Mouse (Mus musculus): ENCODE data around the gene H3f3a.

H3f3a gene

DNA sequence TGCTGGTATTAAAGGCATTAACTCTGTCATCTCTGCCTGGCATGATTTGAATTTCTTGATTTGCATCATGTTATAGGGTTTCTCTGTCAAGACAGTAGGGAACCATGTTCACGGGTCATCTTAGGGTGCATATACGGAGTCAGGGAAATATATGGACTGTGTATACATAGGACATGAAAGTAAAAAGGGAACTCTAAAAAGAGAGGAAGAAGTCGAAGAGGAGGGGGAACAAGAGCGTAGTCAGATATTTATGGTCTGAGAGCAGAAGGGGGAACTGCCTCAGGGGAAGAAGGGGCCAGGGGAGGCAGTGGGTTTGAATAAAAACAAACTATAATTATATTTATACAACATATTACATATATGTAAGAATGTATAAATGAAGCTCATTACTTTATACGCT lies 8.5 kb upstream of the H3f3a start:
- DNase-seq (ENCODE audit: low read depth), result no peak

DNA sequence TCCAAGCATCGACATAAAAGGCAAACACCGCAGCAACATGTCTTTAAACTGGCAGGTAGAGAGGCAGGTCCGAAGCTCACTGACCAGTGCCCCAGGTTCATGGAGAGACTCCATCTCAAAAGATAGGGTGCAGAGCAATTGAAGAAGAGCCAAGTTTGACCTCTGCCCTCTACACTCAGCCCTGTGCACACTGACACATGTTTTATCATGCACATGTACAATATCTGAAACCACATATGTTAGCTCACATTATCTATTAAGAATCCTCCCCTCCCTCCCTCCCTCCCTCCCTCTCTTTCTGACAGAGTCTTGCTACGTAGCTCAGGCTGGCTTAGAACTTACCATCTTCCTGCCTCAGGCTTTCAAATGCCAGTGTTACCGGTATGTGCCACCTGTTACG lies 7.4 kb upstream of the H3f3a start:
- no peak for DNase-seq (ENCODE audit: low read depth)

GRCm38 (mm10) chr1:180818000-180818399 lies 4.3 kb upstream of the H3f3a start:
- DNase-seq (ENCODE audit: low read depth), result no peak

DNA sequence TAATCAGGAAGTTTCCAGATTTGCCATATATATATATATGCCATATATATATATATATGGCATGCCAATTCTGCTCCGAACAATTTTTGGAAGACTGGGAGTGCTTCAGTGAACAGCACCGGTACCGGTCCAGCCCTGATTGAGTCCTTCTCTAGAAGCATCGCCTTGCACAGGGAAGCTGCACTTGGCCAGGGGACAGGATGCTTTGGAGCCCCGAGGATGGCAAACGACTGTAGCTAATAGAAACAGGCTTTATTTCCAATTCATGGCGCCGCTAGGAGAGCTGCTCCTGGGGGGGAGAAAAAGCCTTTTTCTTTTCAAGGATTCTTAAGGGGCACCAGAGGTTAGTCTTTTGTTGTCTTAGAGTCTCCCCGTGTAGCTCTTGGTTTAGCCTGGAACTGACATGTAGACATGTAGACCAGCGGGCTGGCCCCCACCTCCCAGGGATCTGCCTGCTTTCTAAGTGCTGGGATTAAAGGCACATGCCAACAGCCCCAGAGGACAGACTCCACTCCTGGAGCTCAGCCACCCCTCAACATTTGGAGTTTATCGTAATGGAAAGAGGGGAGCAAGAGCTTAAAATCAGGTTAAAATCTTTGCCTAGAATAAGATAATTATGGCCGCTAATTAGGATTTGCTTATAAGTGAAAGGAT lies 1.8 kb upstream of the H3f3a start:
- DNase-seq (ENCODE audit: low read depth), result no peak

- peak; percentile 96 for DNase-seq (ENCODE audit: low read depth)
Observed at GRCm38 (mm10) chr1:180813409-180813884, 296 bp downstream of the H3f3a start.

GRCm38 (mm10) chr1:180812463-180813408 lies 1.0 kb downstream of the H3f3a start:
- peak; percentile 74 for DNase-seq (ENCODE audit: low read depth)

DNA sequence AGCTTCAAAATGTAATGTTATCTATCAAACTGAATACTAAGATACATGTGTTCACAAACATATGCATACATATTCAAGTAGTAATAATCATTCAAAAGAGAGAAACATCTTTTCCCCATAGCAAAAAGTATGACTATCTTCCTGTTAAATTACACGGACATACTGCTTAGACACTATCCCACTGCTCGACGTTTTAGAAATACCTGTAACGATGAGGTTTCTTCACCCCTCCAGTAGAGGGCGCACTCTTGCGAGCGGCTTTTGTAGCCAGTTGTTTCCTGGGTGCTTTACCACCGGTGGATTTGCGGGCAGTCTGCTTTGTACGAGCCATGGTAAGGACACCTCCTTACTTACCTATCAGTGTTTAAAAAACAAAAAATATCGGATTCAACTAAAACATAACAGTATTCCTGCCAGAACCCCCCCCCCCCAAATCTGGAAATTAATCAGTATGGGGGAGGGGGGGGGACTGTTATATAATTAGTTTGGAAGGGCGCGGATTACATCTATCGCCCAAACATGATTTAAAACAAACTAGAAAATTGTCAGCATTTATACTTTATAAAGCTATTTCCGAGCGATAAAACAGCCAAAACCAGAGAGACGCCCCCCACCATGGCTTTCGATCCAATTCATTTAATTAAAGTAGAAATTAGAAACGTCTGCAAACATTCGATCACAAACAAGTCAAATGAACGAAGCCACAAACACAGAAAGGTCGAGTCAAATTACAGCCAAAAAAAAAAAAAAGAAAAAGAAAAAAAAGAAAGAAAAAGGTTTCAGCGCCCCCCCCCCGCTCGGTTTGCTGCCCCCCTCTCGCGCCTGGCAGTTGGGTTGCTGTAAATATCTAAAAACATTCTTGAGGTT lies 1.9 kb downstream of the H3f3a start:
- peak; percentile 77 for DNase-seq (ENCODE audit: low read depth)

GRCm38 (mm10) chr1:180810976-180811375 lies 2.8 kb downstream of the H3f3a start:
- peak; percentile 68 for DNase-seq (ENCODE audit: low read depth)

GRCm38 (mm10) chr1:180808831-180809230 lies 4.9 kb downstream of the H3f3a start:
- no peak for DNase-seq (ENCODE audit: low read depth)

GRCm38 (mm10) chr1:180803881-180804280 lies 9.9 kb downstream of the H3f3a start:
- DNase-seq (ENCODE audit: low read depth), result no peak

DNA sequence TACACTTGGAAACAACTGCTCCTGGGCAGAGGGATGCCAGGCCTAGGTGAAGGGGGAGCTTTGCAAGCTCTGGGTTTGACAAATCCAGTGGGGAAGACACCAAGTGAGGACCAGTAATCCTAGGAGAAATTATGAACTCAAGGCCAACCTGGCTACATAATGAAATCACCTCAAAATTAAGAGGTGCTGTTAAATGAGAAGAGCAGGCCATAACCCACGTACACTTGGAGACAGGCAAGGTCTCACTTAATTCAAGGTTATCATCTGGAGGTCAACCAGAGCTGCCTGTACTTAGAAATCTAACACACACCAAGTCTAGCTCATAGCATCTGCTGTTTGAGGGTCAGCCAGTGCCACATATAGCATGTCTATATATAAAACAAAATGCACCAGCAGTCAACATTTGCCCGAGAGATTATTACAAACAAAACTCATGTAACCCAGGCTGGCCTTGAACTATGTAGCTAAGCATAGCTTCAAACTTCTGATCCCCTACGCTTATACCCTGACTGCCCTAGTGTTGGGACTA lies 12.2 kb downstream of the H3f3a start:
- DNase-seq (ENCODE audit: low read depth), result no peak

GRCm38 (mm10) chr1:180800814-180801213 lies 12.9 kb downstream of the H3f3a start:
- DNase-seq (ENCODE audit: low read depth), result no peak

DNA sequence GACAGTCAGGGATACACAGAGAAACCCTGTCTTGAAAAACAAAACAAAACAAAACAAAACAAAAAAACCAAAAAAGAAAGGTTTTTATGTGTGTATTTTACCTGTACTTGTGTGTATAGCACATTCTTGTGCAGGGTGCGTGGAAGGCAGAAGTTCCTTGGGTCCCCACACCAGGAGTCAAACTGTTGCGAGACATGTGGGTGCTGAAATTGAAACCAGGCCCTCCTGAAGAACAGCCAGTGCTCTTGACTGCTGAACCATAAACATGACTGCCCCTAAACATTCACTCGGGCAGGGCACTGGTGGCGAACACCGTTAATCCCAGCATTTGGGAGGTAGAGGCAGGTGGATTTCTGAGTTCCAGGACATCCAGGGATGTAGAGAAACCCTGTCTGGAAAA lies 13.7 kb downstream of the H3f3a start:
- no peak for DNase-seq (ENCODE audit: low read depth)

GRCm38 (mm10) chr1:180799253-180799652 lies 14.5 kb downstream of the H3f3a start:
- no peak for DNase-seq (ENCODE audit: low read depth)

- no peak for DNase-seq (ENCODE audit: low read depth)
Observed at GRCm38 (mm10) chr1:180798660-180799059, 15.1 kb downstream of the H3f3a start.

DNA sequence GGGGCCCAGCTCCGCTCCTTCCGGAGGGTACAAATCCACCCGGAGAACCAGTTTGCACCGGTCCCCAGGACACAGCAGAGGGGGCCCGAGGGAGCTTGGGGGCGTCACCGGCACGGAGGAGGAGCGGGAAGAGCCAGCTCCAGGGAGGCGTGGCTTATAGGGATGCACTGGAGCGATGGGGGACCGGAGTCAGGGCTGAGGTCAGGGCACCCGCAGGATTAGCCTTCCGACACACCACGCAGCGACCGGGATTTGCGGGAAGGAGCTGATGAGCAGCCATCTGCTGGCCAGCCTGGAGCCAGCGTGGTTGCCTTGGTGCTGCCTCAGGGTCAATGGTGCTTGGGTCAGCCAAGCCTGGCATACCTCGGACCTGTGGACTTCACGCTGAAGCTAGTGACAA lies 19.6 kb downstream of the H3f3a start:
- DNase-seq (ENCODE audit: low read depth), result no peak

DNA sequence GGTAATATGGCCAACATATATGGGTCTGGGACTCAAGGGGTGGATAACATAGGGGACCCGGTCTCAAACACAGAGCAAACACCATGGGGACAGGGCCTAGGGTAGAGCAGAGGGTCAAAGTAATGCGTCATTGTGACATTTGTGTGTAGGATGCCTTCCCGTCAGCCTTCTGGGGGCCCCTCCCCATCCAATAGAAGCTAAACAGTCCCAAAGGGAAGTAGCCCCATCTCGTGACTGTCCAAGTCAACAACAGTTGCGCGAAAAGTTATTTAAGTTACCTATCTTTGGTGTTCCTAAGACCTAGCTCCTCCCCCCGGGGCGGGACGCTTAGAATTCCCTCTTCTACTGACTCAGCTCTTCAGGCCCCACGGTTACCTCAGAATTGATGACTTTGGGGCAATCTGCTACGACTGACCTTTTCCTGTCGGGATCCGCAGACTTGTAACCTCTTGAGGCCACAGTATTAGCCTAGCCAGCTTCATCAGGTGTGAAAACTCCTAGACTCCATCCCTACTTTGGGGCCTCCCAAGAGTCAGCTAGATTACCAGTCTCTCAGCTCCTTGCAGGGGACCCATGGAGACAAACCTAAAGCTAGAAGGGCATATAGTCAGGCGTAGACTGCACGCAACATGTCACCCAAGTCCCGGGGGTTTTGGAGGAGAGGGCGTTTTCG lies 20.2 kb downstream of the H3f3a start:
- peak; percentile 29 for DNase-seq (ENCODE audit: low read depth)

GRCm38 (mm10) chr1:180792814-180793213 lies 20.9 kb downstream of the H3f3a start:
- no peak for DNase-seq (ENCODE audit: low read depth)

GRCm38 (mm10) chr1:180791821-180792480 lies 21.8 kb downstream of the H3f3a start:
- no peak for DNase-seq (ENCODE audit: low read depth)

DNA sequence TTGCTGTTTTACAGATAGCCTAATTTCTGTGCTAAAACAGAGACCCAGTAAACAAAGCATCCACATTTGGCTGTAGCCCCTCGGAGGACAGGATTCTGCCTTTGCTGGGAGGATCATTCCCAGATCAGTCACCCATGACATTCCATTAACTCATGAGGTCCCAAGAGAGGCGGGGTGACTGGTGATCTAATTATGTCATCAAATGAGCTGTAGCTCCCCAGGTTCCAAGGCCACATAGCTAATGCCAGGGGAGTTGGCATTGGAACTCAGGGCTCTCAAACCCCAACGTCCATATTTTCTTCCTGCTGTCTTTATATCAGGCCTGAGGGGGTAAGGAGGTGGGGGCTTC lies 30.2 kb downstream of the H3f3a start:
- DNase-seq (ENCODE audit: low read depth), result no peak

Data from naive thymus-derived CD4-positive, alpha-beta T cell, adult 2 months (primary cell).